Mouse (Mus musculus) CD4-positive, CD25-positive, alpha-beta regulatory T cell, adult 2 months (primary cell): ENCODE measurements at regions not wholly inside any gene's neighbourhood (a gene's known extent, or its start where the extent isn't known, plus 50 kb on each side); places are given as distances from the start of the nearest gene placed in this dataset.

Experiments
- DNase-seq: peaks from one replicate; pipeline ENCODE4 v3.0.0-alpha.2; 2012; ENCODE audit warnings: low read depth, low spot score

GRCm38 (mm10) chr15:97188545-97188944, 58.4 kb upstream of the Pced1b start:
- no peak for DNase-seq

- peak; percentile 41 for DNase-seq
These were observed 59.1 kb upstream of the Pced1b start for GRCm38 (mm10) chr15:97187831-97188230.

- DNase-seq: no peak
These were observed 60.9 kb upstream of the Pced1b start for GRCm38 (mm10) chr15:97186034-97186433.

GRCm38 (mm10) chr15:97182617-97183038, 64.3 kb upstream of the Pced1b start:
- no peak for DNase-seq

- no peak for DNase-seq
These were observed 65.8 kb upstream of the Pced1b start for GRCm38 (mm10) chr15:97180970-97181669.

- no peak for DNase-seq
These were observed 68.6 kb upstream of the Pced1b start for GRCm38 (mm10) chr15:97178286-97178685.

- DNase-seq: no peak
These were observed 69.1 kb upstream of the Pced1b start for GRCm38 (mm10) chr15:97177806-97178205.

- no peak for DNase-seq
These were observed 71.9 kb upstream of the Pced1b start for GRCm38 (mm10) chr15:97174989-97175388.

- no peak for DNase-seq
These were observed 73.7 kb upstream of the Pced1b start for GRCm38 (mm10) chr15:97173233-97173632.

- no peak for DNase-seq
These were observed 76.8 kb upstream of the Pced1b start for GRCm38 (mm10) chr15:97170074-97170473.

GRCm38 (mm10) chr15:97169381-97169780, 77.5 kb upstream of the Pced1b start:
- DNase-seq: no peak

GRCm38 (mm10) chr15:97167116-97167515, 79.8 kb upstream of the Pced1b start:
- DNase-seq: no peak

GRCm38 (mm10) chr15:97164616-97165015, 82.3 kb upstream of the Pced1b start:
- no peak for DNase-seq

- DNase-seq: no peak
These were observed 82.9 kb upstream of the Pced1b start for GRCm38 (mm10) chr15:97163971-97164370.

- DNase-seq: no peak
These were observed 83.8 kb upstream of the Pced1b start for GRCm38 (mm10) chr15:97163090-97163489.

GRCm38 (mm10) chr15:97162305-97162704, 84.6 kb upstream of the Pced1b start:
- DNase-seq: no peak

GRCm38 (mm10) chr15:97161530-97161929, 85.4 kb upstream of the Pced1b start:
- no peak for DNase-seq

- no peak for DNase-seq
These were observed 94.6 kb upstream of the Pced1b start for GRCm38 (mm10) chr15:97152354-97152753.

- no peak for DNase-seq
These were observed 95.1 kb upstream of the Pced1b start for GRCm38 (mm10) chr15:97151793-97152192.

- no peak for DNase-seq
These were observed 95.4 kb upstream of the Slc38a4 start for GRCm38 (mm10) chr15:97150983-97151735.

- no peak for DNase-seq
These were observed 86.2 kb upstream of the Slc38a4 start for GRCm38 (mm10) chr15:97141958-97142357.

- DNase-seq: no peak
These were observed 82.5 kb upstream of the Slc38a4 start for GRCm38 (mm10) chr15:97138265-97138664.

GRCm38 (mm10) chr15:97135291-97135690, 79.5 kb upstream of the Slc38a4 start:
- DNase-seq: peak; percentile 67
